ENCODE assay signal across 27 mouse cellular contexts in genomic region chr16:4863742-4864141, GRCm38 (mm10). TPM values are rescaled to one million over a fixed set of nuclear protein-coding genes. Genes with fewer than 3 reads are reported as not detected.
DNase-seq lines count a peak whose midpoint lies in the region; ATAC-seq and TF ChIP-seq lines count a peak whose summit lies in the region.
"Had no signal": no experiment of that assay in that cellular context is flagged by ENCODE, and none has a peak within 500 bp of the region (broad histone marks: within the 10 kb centered on the region; RNA-seq: fewer than 3 reads in every experiment).

No protein-coding gene starts in this region.

- no peaks in the 10 kb centered on the region for H3K79me2 ChIP-seq in CH12.LX (replicated peaks; ENCODE audit: control insufficient read depth, extremely low read depth, insufficient read depth, poor library complexity, severe bottlenecking)

- TF ChIP-seq RAD21 in CH12.LX (IDR thresholded peaks at IDR 0.05; ENCODE audit: low read depth, low read length) = no peak

- no peak for ATAC-seq in heart, embryonic 13.5 days (ENCODE audit: extremely low read depth, insufficient number of reproducible peaks, low FRiP score, low TSS enrichment)
- ATAC-seq in stomach, embryonic 14.5 days (ENCODE audit: insufficient number of reproducible peaks, insufficient read depth, low FRiP score, low read depth) = no peak
- ATAC-seq: forebrain, embryonic 14.5 days had no signal

- no peaks in the 10 kb centered on the region for H3K9me3 ChIP-seq in heart, embryonic 13.5 days
- H3K9me3 ChIP-seq in CH12.LX (replicated peaks; ENCODE audit: low read length) = no peaks in the 10 kb centered on the region
- no peaks in the 10 kb centered on the region for H3K9me3 ChIP-seq in stomach, embryonic 14.5 days (ENCODE audit: control insufficient read depth, low read depth, low read length)
- H3K9me3 ChIP-seq: embryonic facial prominence, embryonic 13.5 days; embryonic facial prominence, embryonic 15.5 days; forebrain, embryonic 10.5 days; forebrain, embryonic 12.5 days had no signal

- no peak for TF ChIP-seq CTCF in CH12.LX (conservative IDR thresholded peaks at IDR 0.05 in 1 of 2, IDR thresholded peaks at IDR 0.05 in 1 of 2; ENCODE audit: low read depth in 2 of 2, low read length in 2 of 2)

- no peaks in the 10 kb centered on the region for H3K36me3 ChIP-seq in heart, embryonic 13.5 days
- H3K36me3 ChIP-seq in CH12.LX (replicated peaks in 1 of 2; ENCODE audit: control insufficient read depth in 1 of 2, insufficient read depth in 1 of 2, low read length in 1 of 2) = peaks cover 0 to 6% of the 10 kb centered on the region in 2 experiments
- no peaks in the 10 kb centered on the region for H3K36me3 ChIP-seq in stomach, embryonic 14.5 days (ENCODE audit: control insufficient read depth, insufficient read depth, low read length)
- H3K36me3 ChIP-seq: embryonic facial prominence, embryonic 13.5 days; embryonic facial prominence, embryonic 15.5 days; forebrain, embryonic 10.5 days; forebrain, embryonic 12.5 days had no signal

- dilution Hi-C loops in CH12.LX (cut with MboI; ENCODE audit: extremely low pct_ligation_motif_present, extremely low pct_unique_long_range_greater_than_20kb, low sequenced_read_pairs) = no loop called here

- in situ Hi-C loops in CH12.LX (cut with MboI; ENCODE audit: low pct_ligation_motif_present, low pct_unique_long_range_greater_than_20kb, low sequenced_read_pairs) = loop anchor here (25.0 kb wide), 1 partner anchor 101 kb away; no protein-coding TSS in a partner anchor

- no peak for TF ChIP-seq POLR2A in CH12.LX (IDR thresholded peaks at IDR 0.05; ENCODE audit: low read depth, low read length)

- TF ChIP-seq EP300 in CH12.LX (IDR thresholded peaks at IDR 0.05; ENCODE audit: low read length) = no peak

- intact Hi-C loops in heart, postnatal 36 days (cut with DNase I) = loop anchor here (1.0 to 10.0 kb wide), 4 partner anchors 50 to 231 kb away; no protein-coding TSS in a partner anchor

- peaks cover 5% of the 10 kb centered on the region; the same call in 1 of the 2 replicates for H3K27me3 ChIP-seq in heart, embryonic 13.5 days (replicated peaks)
- no peaks in the 10 kb centered on the region for H3K27me3 ChIP-seq in CH12.LX (replicated peaks)
- H3K27me3 ChIP-seq in stomach, embryonic 14.5 days (ENCODE audit: control insufficient read depth, insufficient read depth, low read length) = no peaks in the 10 kb centered on the region
- H3K27me3 ChIP-seq: embryonic facial prominence, embryonic 13.5 days; embryonic facial prominence, embryonic 15.5 days; forebrain, embryonic 12.5 days had no signal

- 0 out of 2 replicates have a peak overlapping the region, but pooled peaks have one; percentile 19 for H3K9ac ChIP-seq in heart, embryonic 13.5 days
- H3K9ac ChIP-seq in CH12.LX (ENCODE audit: insufficient read depth, low read depth) = no peak overlapping the region
- 0 out of 2 replicates have a peak overlapping the region, but pooled peaks have one; percentile 10 for H3K9ac ChIP-seq in stomach, embryonic 14.5 days (replicated peaks; ENCODE audit: low read depth, low read length)
- H3K9ac ChIP-seq: embryonic facial prominence, embryonic 13.5 days; embryonic facial prominence, embryonic 15.5 days; forebrain, embryonic 12.5 days had no signal

- no peak overlapping the region for H3K27ac ChIP-seq in heart, embryonic 13.5 days (replicated peaks)
- no peak overlapping the region for H3K27ac ChIP-seq in CH12.LX (ENCODE audit: insufficient read depth, low read depth)
- H3K27ac ChIP-seq in stomach, embryonic 14.5 days (ENCODE audit: low read length) = no peak overlapping the region
- H3K27ac ChIP-seq: embryonic facial prominence, embryonic 13.5 days; embryonic facial prominence, embryonic 15.5 days; forebrain, embryonic 10.5 days; forebrain, embryonic 12.5 days had no signal

- peaks cover 19% of the 10 kb centered on the region for H3K4me1 ChIP-seq in heart, embryonic 13.5 days
- H3K4me1 ChIP-seq in CH12.LX (ENCODE audit: control insufficient read depth in 1 of 2, insufficient read depth in 2 of 2) = peaks cover 11 to 39% of the 10 kb centered on the region in 2 experiments
- peaks cover 2% of the 10 kb centered on the region; the same call in 1 of the 2 replicates for H3K4me1 ChIP-seq in stomach, embryonic 14.5 days (ENCODE audit: control insufficient read depth, insufficient read depth, low read length)
- H3K4me1 ChIP-seq: embryonic facial prominence, embryonic 13.5 days; forebrain, embryonic 10.5 days; forebrain, embryonic 12.5 days had no signal

- 75% methylated on average over 8 of the region's 8 CpGs for WGBS in heart, embryonic 13.5 days
- WGBS in stomach, embryonic 14.5 days = 84% methylated on average over 8 of the region's 8 CpGs

- no peak overlapping the region for H3K4me3 ChIP-seq in heart, embryonic 13.5 days
- no peak overlapping the region for H3K4me3 ChIP-seq in CH12.LX (replicated peaks in 1 of 3; ENCODE audit: low read depth in 2 of 3, low read length in 2 of 3, poor library complexity in 1 of 3)
- no peak overlapping the region for H3K4me3 ChIP-seq in stomach, embryonic 14.5 days (ENCODE audit: low read depth, low read length)
- H3K4me3 ChIP-seq: embryonic facial prominence, embryonic 13.5 days; embryonic facial prominence, embryonic 15.5 days; erythroblast, embryonic 14.5 days; forebrain, embryonic 10.5 days; forebrain, embryonic 12.5 days had no signal

- no peak overlapping the region for H3K4me2 ChIP-seq in heart, embryonic 13.5 days
- peak overlapping the region; percentile 14; the same call in 1 of the 2 replicates for H3K4me2 ChIP-seq in CH12.LX (ENCODE audit: insufficient read depth, low read depth, poor library complexity, severe bottlenecking)
- no peak overlapping the region for H3K4me2 ChIP-seq in stomach, embryonic 14.5 days (replicated peaks; ENCODE audit: low read depth, low read length)
- H3K4me2 ChIP-seq: embryonic facial prominence, embryonic 13.5 days; embryonic facial prominence, embryonic 15.5 days; forebrain, embryonic 12.5 days had no signal

- peak; percentile 92 for DNase-seq in heart, adult 11 months
- DNase-seq in heart, adult 8-10 months (ENCODE audit: low spot score) = no peak
- no peak for DNase-seq in heart, postnatal 36 days
- no peak for DNase-seq in CH12.LX (ENCODE audit: extremely low read depth)
- no peak for DNase-seq in adrenal gland, adult 18-20 months (ENCODE audit: low spot score in 2 of 2)
- no peak for DNase-seq in ovary, postnatal 14 days (ENCODE audit: low spot score)
- DNase-seq: adrenal gland, adult 8-10 months; adrenal gland, postnatal 14 days; adrenal gland, postnatal 36 days; B cell, adult 2 months; cerebellum, adult 11 months; cerebellum, adult 18-20 months; cerebellum, adult 8-10 months; cerebellum, adult 9-11 months; cerebellum, postnatal 14 days; cerebellum, postnatal 36 days; embryo, embryonic 11 days had no signal

TF ChIP-seq in CH12.LX, 34 proteins besides CTCF, POLR2A, EP300 and RAD21:
- TF ChIP-seq ETS1 (conservative IDR thresholded peaks at IDR 0.05; ENCODE audit: low read depth, low read length) = no peak
- no peak for TF ChIP-seq JUND (conservative IDR thresholded peaks at IDR 0.05; ENCODE audit: low read depth, low read length)
- TF ChIP-seq NELFE (IDR thresholded peaks at IDR 0.05; ENCODE audit: low read depth, low read length) = no peak
- no peak for TF ChIP-seq ZC3H11A (IDR thresholded peaks at IDR 0.05; ENCODE audit: low read depth, low read length)
- no peak for TF ChIP-seq JUN (IDR thresholded peaks at IDR 0.05; ENCODE audit: insufficient read depth, low read depth, low read length)
- no peak for TF ChIP-seq MYC (IDR thresholded peaks at IDR 0.05; ENCODE audit: low read depth, low read length)
- no peak for TF ChIP-seq BHLHE40 (IDR thresholded peaks at IDR 0.05; ENCODE audit: low read depth, low read length)
- no peak for TF ChIP-seq TCF12 (IDR thresholded peaks at IDR 0.05; ENCODE audit: low read depth, low read length)
- TF ChIP-seq IRF4 (IDR thresholded peaks at IDR 0.05; ENCODE audit: low read depth, low read length) = no peak
- TF ChIP-seq MAX (IDR thresholded peaks at IDR 0.05; ENCODE audit: low read length) = no peak
- TF ChIP-seq UBTF (IDR thresholded peaks at IDR 0.05; ENCODE audit: low read depth, low read length) = no peak
- TF ChIP-seq SMC3 (IDR thresholded peaks at IDR 0.05; ENCODE audit: low read depth, low read length) = no peak
- no peak for TF ChIP-seq MEF2A (IDR thresholded peaks at IDR 0.05; ENCODE audit: borderline replicate concordance, low read depth, low read length)

RNA-seq across cellular contexts. Expression of gene Ubald1, which starts 16.4 kb away (rescaled TPM):
- total RNA-seq in heart, adult 8-10 months (2022) = 10 to 100 TPM; 14.6 to 20.6 (median 19.2) TPM
- 24.4 and 26.6 TPM in 2 replicates for polyA plus RNA-seq in heart, embryonic 13.5 days (2015; fragmentation: Nextera tagmentation; extraction: Ambion mirVana)
- 10 to 100 TPM; 20.0 to 21.6 TPM for total RNA-seq in heart, postnatal 36 days (2021)
- total RNA-seq in CH12.LX (2012; rRNA removed) = 11.6 and 12.9 TPM in 2 replicates
- total RNA-seq in CH12.LX (2014; rRNA removed) = 7.2 and 9.6 TPM in 2 replicates
- 48.7 and 53.7 TPM in 2 replicates for polyA plus RNA-seq in CH12.LX (2012; ENCODE audit: insufficient read length, low read depth)
- 41.4 and 46.1 TPM in 2 replicates for polyA plus RNA-seq in stomach, embryonic 14.5 days (2014; fragmentation: Nextera tagmentation; extraction: Ambion mirVana)
- total RNA-seq in adrenal gland, adult 18-20 months (2021) = 10 to 100 TPM; 33.3 to 39.0 TPM

RNA-seq across cellular contexts. Expression of gene Mgrn1, which starts 22.3 kb away (rescaled TPM):
- 100 to 1,000 TPM; 166 to 200 (median 185) TPM for total RNA-seq in heart, adult 8-10 months (2022)
- 107 TPM in 2 replicates for polyA plus RNA-seq in heart, embryonic 13.5 days (2015; fragmentation: Nextera tagmentation; extraction: Ambion mirVana)
- total RNA-seq in heart, postnatal 36 days (2021) = 100 to 1,000 TPM; 154 to 155 TPM
- total RNA-seq in CH12.LX (2012; rRNA removed) (14.1 and 16.9 TPM in 2 replicates), CH12.LX (2014; rRNA removed) (9.0 and 11.7 TPM in 2 replicates)
- polyA plus RNA-seq in CH12.LX (2012; ENCODE audit: insufficient read length, low read depth) = 12.9 and 15.5 TPM in 2 replicates
- polyA plus RNA-seq in stomach, embryonic 14.5 days (2014; fragmentation: Nextera tagmentation; extraction: Ambion mirVana) = 85.4 and 91.4 TPM in 2 replicates
- 10 to 100 TPM; 83.7 to 86.4 TPM for total RNA-seq in adrenal gland, adult 18-20 months (2021)

RNA-seq across cellular contexts. Expression of gene 4930562C15Rik, which starts 28.5 kb away (rescaled TPM):
- not detected for total RNA-seq in heart, adult 8-10 months (2022)
- polyA plus RNA-seq in heart, embryonic 13.5 days (2015; fragmentation: Nextera tagmentation; extraction: Ambion mirVana) = 0.15 and 0.32 TPM in 2 replicates
- not detected for total RNA-seq in heart, postnatal 36 days (2021)
- 0.04 and 0.13 TPM in 2 replicates for total RNA-seq in CH12.LX (2012; rRNA removed)
- total RNA-seq in CH12.LX (2014; rRNA removed) = 0.11 and 0.20 TPM in 2 replicates
- polyA plus RNA-seq in CH12.LX (2012; ENCODE audit: insufficient read length, low read depth) = 0.59 and 0.80 TPM in 2 replicates
- 1.3 and 1.5 TPM in 2 replicates for polyA plus RNA-seq in stomach, embryonic 14.5 days (2014; fragmentation: Nextera tagmentation; extraction: Ambion mirVana)
- not detected for total RNA-seq in adrenal gland, adult 18-20 months (2021)
- total RNA-seq: adrenal gland, postnatal 14 days; adrenal gland, postnatal 36 days; common myeloid progenitor, adult 5-6 weeks had no signal
- polyA plus RNA-seq: brain, embryonic 14.5 days; erythroblast, embryonic 14.5 days had no signal

Comparison
In these comparisons a context has a peak if more than half of its experiments do, and no peak if none do; other contexts are left out.
1. RNA of gene Mgrn1, which starts 22.3 kb away (total RNA-seq): 166 to 200 TPM in heart, adult 8-10 months, 154 to 155 TPM in heart, postnatal 36 days and 83.7 to 86.4 TPM in adrenal gland, adult 18-20 months; 9.0 to 16.9 TPM in CH12.LX; every median in the first group is over 4 times any median in the second.